Mouse (Mus musculus) forebrain, embryonic 14.5 days (tissue): ENCODE data around the gene Chrdl1. TPM values are rescaled to one million over a fixed set of nuclear protein-coding genes. Genes with fewer than 3 reads are reported as not detected.
A peak's percentile ranks its signal among the peaks of the same experiment; 100 is the strongest.

Experiments used
- ATAC-seq: fragments of 200-750 bp; cut with Nextera tagmentation; 2 replicates; pipeline ENCODE4 v1.8.0; 2017; ENCODE audit warnings: mild to moderate bottlenecking, moderate library complexity
- DNase-seq: peaks from one replicate; pipeline ENCODE4 v3.0.0-alpha.2; 2015; ENCODE audit warnings: low spot score
- H3K27ac ChIP-seq: fragments of 300-500 bp; sonication (generic); 2 replicates; pipeline ENCODE4 v1.5.1; 2014; ENCODE audit warnings: low read depth, mild to moderate bottlenecking, control low read depth, low read length, moderate library complexity
- H3K27me3 ChIP-seq: fragments of 300-500 bp; sonication (generic); replicated peaks from 2 replicates; pipeline ENCODE4 v1.6.1; 2014; ENCODE audit warnings: low read length, control low read depth, mixed read lengths; ENCODE audit not compliant: control insufficient read depth, insufficient read depth
- H3K36me3 ChIP-seq: fragments of 300-500 bp; sonication (generic); 2 replicates; pipeline ENCODE4 v1.6.1; 2014; ENCODE audit warnings: low read length, control low read depth; ENCODE audit not compliant: control insufficient read depth, insufficient read depth
- H3K4me1 ChIP-seq: fragments of 300-500 bp; sonication (generic); 2 replicates; pipeline ENCODE4 v1.6.1; 2014; ENCODE audit warnings: antibody characterized with exemption, low read length, control low read depth; ENCODE audit not compliant: control insufficient read depth, insufficient read depth
- H3K4me2 ChIP-seq: fragments of 300-500 bp; sonication (generic); 2 replicates; pipeline ENCODE4 v1.6.1; 2014; ENCODE audit warnings: mild to moderate bottlenecking, control low read depth, low read length
- H3K4me3 ChIP-seq: fragments of 300-500 bp; sonication (generic); 2 replicates; pipeline ENCODE4 v1.5.1; 2014; ENCODE audit warnings: low read depth, low read length, control low read depth
- H3K9ac ChIP-seq: fragments of 300-500 bp; sonication (generic); 2 replicates; pipeline ENCODE4 v1.6.1; 2014; ENCODE audit warnings: mild to moderate bottlenecking, low read length, control low read depth, moderate library complexity
- H3K9me3 ChIP-seq: fragments of 300-500 bp; sonication (generic); replicated peaks from 2 replicates; pipeline ENCODE4 v1.6.1; 2016; ENCODE audit warnings: low read length, control low read depth, mixed read lengths; ENCODE audit not compliant: control insufficient read depth
- WGBS: fragments of 180-500 bp; shearing (Covaris S2); extraction: QIAGEN DNeasy Blood & Tissue Kit; methylation state at CpG from one replicate; pipeline ENCODE4 v1.1.7; 2014; 5-methylcytosine and 5-hydroxymethylcytosine counted together
- polyA plus RNA-seq: library from polyadenylated mRNA; unstranded; fragments of >200 nt; fragmentation: Nextera tagmentation; extraction: Ambion mirVana; gene quantifications from 2 replicates; pipeline ENCODE4 v1.2.1, GENCODE M21; 2014

Chrdl1 gene
- polyA plus RNA-seq, 1 experiment from 2014 or later = 2.9 TPM

- WGBS = 28% methylated on average over 3 of the region's 3 CpGs
- Histone ChIP-seq H3K4me1 (no peaks in the 10 kb centered on the region), H3K4me3 (no peak overlapping the region), H3K9me3 (no peaks in the 10 kb centered on the region), H3K4me2 (no peak overlapping the region), H3K27ac (no peak overlapping the region), H3K36me3 (no peaks in the 10 kb centered on the region), H3K27me3 (no peaks in the 10 kb centered on the region; the same call in 1 of the 2 replicates), H3K9ac (no peak overlapping the region)
- ATAC-seq (no peak), DNase-seq (no peak)
Measured at GRCm38 (mm10) chrX:143337561-143337960, 56.5 kb downstream of the Chrdl1 start.

- H3K27me3 ChIP-seq = no peaks in the 10 kb centered on the region; the same call in 1 of the 2 replicates
- H3K36me3 ChIP-seq = no peaks in the 10 kb centered on the region
- H3K4me3 ChIP-seq = no peak overlapping the region
- H3K4me1 ChIP-seq = no peaks in the 10 kb centered on the region
- H3K4me2 ChIP-seq = no peak overlapping the region
- H3K27ac ChIP-seq = no peak overlapping the region
- WGBS = 95% methylated on average over 4 of the region's 4 CpGs
- no peaks in the 10 kb centered on the region for H3K9me3 ChIP-seq
- no peak for ATAC-seq
- no peak overlapping the region for H3K9ac ChIP-seq
- no peak for DNase-seq
Measured at GRCm38 (mm10) chrX:143336661-143337060, 57.4 kb downstream of the Chrdl1 start.

GRCm38 (mm10) chrX:143335846-143336245 is 58.2 kb downstream of the Chrdl1 start:
- H3K4me3 ChIP-seq = no peak overlapping the region
- no peaks in the 10 kb centered on the region for H3K4me1 ChIP-seq
- no peaks in the 10 kb centered on the region for H3K36me3 ChIP-seq
- H3K27ac ChIP-seq = no peak overlapping the region
- no peak overlapping the region for H3K9ac ChIP-seq
- H3K27me3 ChIP-seq = no peaks in the 10 kb centered on the region; the same call in 1 of the 2 replicates
- WGBS = 61% methylated on average over 5 of the region's 5 CpGs
- no peak for ATAC-seq
- no peaks in the 10 kb centered on the region for H3K9me3 ChIP-seq
- H3K4me2 ChIP-seq = no peak overlapping the region
- DNase-seq = no peak

- 78% methylated on average over 3 of the region's 3 CpGs for WGBS
- Histone ChIP-seq H3K9me3 (no peaks in the 10 kb centered on the region), H3K9ac (no peak overlapping the region), H3K27me3 (no peaks in the 10 kb centered on the region), H3K4me1 (no peaks in the 10 kb centered on the region), H3K36me3 (no peaks in the 10 kb centered on the region), H3K27ac (no peak overlapping the region), H3K4me2 (no peak overlapping the region), H3K4me3 (no peak overlapping the region)
- ATAC-seq (no peak), DNase-seq (no peak)
Measured at GRCm38 (mm10) chrX:143313166-143313565, 80.9 kb downstream of the Chrdl1 start.

- Histone ChIP-seq H3K27me3 (no peaks in the 10 kb centered on the region), H3K36me3 (no peaks in the 10 kb centered on the region), H3K9ac (no peak overlapping the region), H3K4me2 (no peak overlapping the region), H3K4me1 (no peaks in the 10 kb centered on the region), H3K4me3 (no peak overlapping the region), H3K9me3 (no peaks in the 10 kb centered on the region), H3K27ac (no peak overlapping the region)
- DNase-seq (no peak), ATAC-seq (no peak)
- 93% methylated on average over 2 of the region's 2 CpGs for WGBS
Measured at GRCm38 (mm10) chrX:143294726-143295125, 99.3 kb downstream of the Chrdl1 start.

- no peak overlapping the region for H3K4me2 ChIP-seq
- no peaks in the 10 kb centered on the region for H3K27me3 ChIP-seq
- DNase-seq (peak; percentile 0), ATAC-seq (no peak)
- H3K9me3 ChIP-seq = no peaks in the 10 kb centered on the region
- no peak overlapping the region for H3K27ac ChIP-seq
- no peak overlapping the region for H3K9ac ChIP-seq
- 46% methylated on average over 5 of the region's 5 CpGs for WGBS
- H3K4me1 ChIP-seq = no peaks in the 10 kb centered on the region
- H3K36me3 ChIP-seq = no peaks in the 10 kb centered on the region
- no peak overlapping the region for H3K4me3 ChIP-seq
Measured at GRCm38 (mm10) chrX:143275202-143275601, 118.9 kb downstream of the Chrdl1 start.

- no peaks in the 10 kb centered on the region for H3K27me3 ChIP-seq
- H3K4me1 ChIP-seq = no peaks in the 10 kb centered on the region
- H3K27ac ChIP-seq = no peak overlapping the region
- DNase-seq (peak; percentile 49), ATAC-seq (peak; percentile 87)
- H3K9me3 ChIP-seq = no peaks in the 10 kb centered on the region
- H3K4me2 ChIP-seq = no peak overlapping the region
- H3K36me3 ChIP-seq = no peaks in the 10 kb centered on the region
- no peak overlapping the region for H3K9ac ChIP-seq
- H3K4me3 ChIP-seq = no peak overlapping the region
Measured at GRCm38 (mm10) chrX:143250709-143251108, 143.4 kb downstream of the Chrdl1 start.

Other genes with a start within 250 kb of the Chrdl1 start
- 146 and 186 TPM in 2 replicates for gene Pak3, start 124.3 kb upstream of the Chrdl1 start, polyA plus RNA-seq